Mouse (Mus musculus) lung, postnatal 0 days (tissue): ENCODE results near the gene Tmem178b.

Experiments used
- CTCF ChIP-seq: IDR thresholded peaks from 2 replicates; pipeline ENCODE4 v1.5.1; 2016; ENCODE audit warnings: antibody characterized with exemption, mild to moderate bottlenecking
- EP300 ChIP-seq: IDR thresholded peaks from 2 replicates; pipeline ENCODE4 v1.6.1; 2016; ENCODE audit warnings: antibody characterized with exemption, mild to moderate bottlenecking, control low read depth

DNA sequence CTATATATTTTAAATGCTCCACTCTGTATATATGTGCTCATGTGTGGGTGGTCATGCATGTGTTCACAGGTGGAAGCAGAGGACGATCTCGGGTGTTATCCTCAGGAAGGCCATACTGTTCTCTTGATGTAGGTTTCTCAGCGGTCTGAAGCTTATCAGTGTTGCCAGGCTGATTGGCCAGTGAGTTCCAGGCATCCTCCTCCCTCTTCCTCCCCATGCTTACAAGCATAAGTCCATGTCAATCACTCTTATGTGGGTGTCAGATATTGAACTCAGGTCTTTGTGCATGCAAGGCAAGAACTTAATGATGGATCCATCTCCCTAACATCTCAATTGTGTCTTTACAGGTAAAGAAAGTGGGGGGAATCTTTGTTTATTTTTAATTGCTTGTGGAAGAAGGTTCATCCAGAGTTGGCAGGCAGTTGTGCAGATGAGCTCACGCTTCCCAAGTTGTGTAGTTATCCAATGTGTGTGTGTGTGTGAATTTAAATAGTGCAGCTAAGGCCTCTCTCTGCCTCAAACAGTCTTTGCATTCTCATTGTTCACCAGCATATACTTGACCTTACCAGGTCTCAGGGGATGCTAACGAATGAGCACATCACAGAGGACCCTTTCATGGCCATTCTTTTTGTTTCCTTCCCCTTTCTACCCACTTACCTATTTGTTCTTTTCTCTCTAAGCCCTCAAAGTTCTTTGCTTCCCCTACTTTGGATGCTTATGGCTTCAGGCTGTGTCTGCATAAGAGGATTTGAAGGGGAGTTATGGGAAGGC is 72.8 kb downstream of the Tmem178b start:
- no peak for TF ChIP-seq CTCF
- TF ChIP-seq EP300, result no peak
